Mouse (Mus musculus): ENCODE data around the gene Ptger2. TPM values are rescaled to one million over a fixed set of nuclear protein-coding genes. Genes with fewer than 3 reads are reported as not detected.
A peak's percentile ranks its signal among the peaks of the same experiment; 100 is the strongest.
"Not testable (repeated sequence)": the region's sequence is repeated elsewhere in the genome, so short reads cannot be mapped to it uniquely, and the experiment has no call there.

The Ptger2 gene
- total RNA-seq (2021) = under 1 TPM; 0.25 to 0.27 TPM

DNA sequence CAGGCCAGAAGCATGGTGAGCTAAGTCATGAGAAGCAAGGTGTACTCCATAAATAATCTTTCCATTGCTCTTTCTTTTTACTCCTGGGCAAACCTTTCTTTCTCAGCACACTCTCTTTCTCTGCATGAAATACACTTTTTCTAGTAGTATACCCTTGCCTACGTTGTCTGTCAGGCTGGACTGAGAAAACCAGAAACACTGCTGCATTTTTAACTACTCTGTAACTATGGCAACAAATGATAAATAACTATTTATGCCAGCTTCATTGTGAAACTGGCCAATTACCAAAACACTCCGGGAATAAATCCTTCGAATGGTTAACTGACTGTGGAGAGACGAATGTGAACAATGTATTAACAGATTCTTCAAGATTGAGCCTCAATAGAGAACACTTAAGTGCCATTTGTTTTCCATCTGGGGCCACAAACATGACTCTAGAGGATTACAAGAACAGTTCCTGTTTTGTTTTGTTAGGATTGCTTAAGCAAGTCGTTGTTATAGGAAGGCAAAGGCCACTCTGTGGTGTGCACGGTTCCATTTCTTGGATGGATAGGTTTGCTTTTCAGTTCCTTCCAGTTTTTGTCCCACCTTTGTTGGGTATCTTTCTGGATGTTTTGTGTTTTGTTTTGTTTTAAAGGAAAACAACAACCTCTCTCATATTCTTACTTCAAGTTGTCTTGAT lies at the start of gene Ptger2:
Gene Ptger2 (plus strand): TSS at position 522 of the 682 bp plus-strand sequence.
- intact Hi-C loops (cut with DNase I); DNase-seq (ENCODE audit: low spot score in 2 of 2): not testable (repeated sequence)

DNA sequence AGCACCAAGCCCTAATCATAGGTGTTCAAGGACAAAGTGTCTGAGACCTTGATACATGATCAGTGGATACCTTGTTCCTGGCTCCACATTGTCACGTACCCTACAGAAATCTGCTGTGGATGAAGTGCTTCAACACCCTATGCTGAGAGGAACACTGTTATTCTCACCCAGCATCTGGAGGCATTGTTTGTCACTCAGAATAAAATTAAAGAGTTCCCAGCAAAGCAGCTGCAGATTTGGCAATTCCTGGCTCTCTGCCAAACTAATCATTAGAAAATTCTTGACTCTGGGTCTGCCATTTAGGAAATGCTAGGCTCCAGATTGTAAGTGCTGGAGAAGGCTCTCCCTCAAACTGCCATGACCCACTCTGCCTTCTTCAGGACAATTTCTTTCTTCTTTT lies 27.2 kb upstream of the Ptger2 start:
- DNase-seq (ENCODE audit: low spot score in 2 of 2) = no peak
- intact Hi-C loops (cut with DNase I) = no loop called here

DNA sequence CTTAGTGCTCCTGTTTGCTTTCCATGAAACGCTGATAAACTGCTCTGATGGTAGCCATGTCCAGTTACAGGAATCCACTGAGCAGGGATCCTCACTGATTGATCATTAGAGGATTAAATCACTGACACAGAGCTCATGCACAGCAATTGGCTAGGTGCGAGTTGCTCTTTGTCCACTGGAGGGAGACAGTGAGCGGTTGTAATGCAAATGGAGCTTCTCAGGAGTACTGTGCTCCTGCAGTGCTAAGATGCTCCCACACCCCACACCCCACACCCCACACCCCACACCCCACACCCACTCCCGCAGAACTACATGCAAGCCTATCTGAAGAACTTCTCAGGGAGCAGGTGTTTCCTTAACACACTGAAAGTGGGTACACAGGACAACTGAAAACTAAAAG lies 10.7 kb upstream of the Ptger2 start:
- peak; percentile 54 to 73 for DNase-seq (ENCODE audit: low spot score in 2 of 2)
- intact Hi-C loops (cut with DNase I) = not testable (repeated sequence)

DNA sequence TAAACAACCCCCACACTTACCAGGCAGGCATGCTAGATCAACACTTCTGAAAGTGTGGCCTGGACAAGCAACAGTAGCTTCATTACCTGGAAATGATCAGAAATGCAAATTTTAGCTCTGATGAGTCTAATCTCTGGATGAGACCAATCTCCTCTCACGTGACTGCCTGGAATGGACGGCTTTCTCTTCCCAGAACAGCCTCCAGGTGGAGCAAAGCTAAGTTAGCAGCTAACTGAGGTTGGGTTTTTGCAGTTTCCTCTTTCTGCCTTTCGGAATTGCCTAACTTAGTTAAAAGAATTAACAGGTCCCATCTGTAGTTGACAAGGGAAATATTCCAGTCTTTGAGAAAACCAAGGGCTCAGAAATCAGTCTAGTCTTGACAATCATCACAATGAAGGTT lies 8.1 kb upstream of the Ptger2 start:
- intact Hi-C loops (cut with DNase I) = loop anchor here (2.0 kb wide), 1 partner anchor 163 kb away; no protein-coding TSS in a partner anchor
- no peak for DNase-seq (ENCODE audit: low spot score in 2 of 2)

DNA sequence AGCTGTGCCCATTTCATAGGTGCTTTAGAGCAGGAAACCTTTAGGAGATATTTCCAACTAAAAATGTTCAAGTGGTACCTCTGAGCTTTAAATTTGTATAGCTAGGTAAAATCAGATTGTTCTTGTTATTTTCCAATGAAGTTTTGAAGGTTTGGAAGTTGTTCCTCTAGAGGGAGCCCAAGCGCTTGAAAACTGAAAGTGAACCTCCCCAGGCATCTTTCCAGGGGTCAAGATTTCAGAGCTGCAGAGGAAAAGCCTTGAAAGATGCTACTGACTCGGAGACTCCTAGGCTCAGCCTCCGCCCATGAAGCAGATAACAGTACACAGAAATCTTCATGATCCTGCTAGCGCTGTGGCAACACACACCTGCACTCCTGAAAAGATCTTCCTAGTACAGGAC lies 6.5 kb upstream of the Ptger2 start:
- peak in 1 of 2 experiments; percentile 9 for DNase-seq (ENCODE audit: low spot score in 2 of 2)
- intact Hi-C loops (cut with DNase I) = loop anchor here (2.0 kb wide), 1 partner anchor 161 kb away; no protein-coding TSS in a partner anchor

DNA sequence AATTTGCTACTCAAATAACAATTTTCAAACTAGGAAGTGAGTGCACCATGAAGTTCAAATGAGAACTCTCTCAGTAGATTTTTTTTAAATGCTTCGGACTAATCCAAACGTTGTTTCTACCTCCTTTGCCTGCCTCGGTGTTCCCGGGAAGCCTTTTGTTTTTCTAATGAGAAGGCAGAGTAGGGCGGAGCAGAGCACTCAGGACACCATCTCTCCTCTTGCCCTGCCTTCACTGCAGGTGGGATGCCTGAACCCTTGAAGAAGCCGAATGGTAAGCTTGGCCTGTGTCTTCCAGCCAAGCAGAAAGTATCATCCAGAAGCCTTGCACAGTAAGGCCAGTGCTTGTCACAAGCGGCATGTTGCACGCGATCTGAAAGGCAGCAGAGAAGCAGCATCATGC lies 3.9 kb upstream of the Ptger2 start:
- no peak for DNase-seq (ENCODE audit: low spot score in 2 of 2)
- intact Hi-C loops (cut with DNase I) = no loop called here

DNA sequence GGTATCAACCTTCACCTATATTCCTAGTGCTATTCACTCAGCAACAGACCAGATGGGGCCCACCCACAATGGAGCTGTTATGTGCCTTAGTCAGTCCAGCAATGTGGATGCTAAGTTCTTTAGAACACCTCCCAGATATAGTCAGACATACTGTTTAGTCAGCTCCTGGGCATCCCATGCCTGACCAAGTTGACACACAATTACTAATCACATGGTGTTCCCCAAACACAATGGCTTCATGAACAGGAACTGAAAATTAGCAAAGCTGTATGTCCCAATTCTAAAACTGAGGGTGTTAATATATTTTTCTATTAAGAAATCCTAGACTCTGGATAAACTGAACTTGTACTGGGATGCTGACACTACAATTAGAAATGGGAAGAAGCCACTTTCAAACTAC lies 1.7 kb upstream of the Ptger2 start:
- intact Hi-C loops (cut with DNase I) = no loop called here
- no peak for DNase-seq (ENCODE audit: low spot score in 2 of 2)

DNA sequence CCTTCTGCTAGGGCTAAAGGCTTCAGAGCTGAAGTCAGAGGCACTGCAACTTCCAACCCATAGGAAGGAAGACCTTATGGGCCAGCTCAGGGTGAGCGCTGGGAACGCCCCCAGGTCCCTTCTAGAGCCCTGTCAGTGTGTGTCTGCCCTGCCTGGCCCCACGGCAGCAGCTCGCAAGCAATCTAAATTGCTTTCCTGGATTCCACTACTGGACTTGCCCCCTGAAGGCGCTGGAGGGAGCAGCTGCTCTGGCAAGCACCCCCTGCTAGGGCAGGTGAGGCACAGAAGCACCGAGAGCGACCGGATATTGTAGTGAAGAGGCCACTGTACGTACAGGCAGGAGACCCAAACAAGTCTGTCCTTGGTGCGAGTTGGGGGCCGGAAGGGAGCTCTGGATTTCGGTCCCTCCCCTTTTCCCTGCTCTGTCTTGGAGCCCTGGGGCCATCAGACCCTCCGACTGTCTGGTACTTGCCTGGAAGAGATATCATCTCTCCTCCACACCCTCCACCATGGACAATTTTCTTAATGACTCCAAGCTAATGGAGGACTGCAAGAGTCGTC lies 541 bp downstream of the Ptger2 start:
- intact Hi-C loops (cut with DNase I) = no loop called here
- no peak for DNase-seq (ENCODE audit: low spot score in 2 of 2)

DNA sequence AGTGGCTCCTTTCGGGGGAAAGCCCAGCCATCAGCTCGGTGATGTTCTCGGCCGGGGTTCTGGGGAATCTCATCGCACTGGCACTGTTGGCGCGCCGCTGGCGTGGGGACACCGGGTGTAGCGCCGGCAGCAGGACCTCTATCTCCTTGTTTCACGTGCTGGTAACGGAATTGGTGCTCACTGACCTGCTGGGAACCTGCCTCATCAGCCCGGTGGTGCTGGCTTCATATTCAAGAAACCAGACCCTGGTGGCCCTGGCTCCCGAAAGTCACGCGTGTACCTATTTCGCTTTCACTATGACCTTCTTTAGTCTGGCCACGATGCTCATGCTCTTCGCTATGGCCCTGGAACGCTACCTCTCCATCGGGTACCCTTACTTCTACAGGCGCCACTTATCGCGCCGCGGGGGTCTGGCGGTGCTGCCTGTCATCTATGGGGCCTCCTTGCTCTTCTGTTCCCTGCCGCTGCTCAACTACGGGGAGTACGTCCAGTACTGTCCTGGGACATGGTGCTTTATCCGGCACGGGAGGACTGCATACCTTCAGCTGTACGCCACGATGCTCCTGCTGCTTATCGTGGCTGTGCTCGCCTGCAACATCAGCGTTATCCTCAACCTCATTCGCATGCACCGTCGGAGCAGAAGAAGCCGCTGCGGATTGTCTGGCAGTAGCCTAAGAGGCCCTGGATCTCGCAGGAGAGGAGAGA lies 1.2 kb downstream of the Ptger2 start:
- intact Hi-C loops (cut with DNase I) = no loop called here
- DNase-seq (ENCODE audit: low spot score in 2 of 2) = peak in 1 of 2 experiments; percentile 13

DNA sequence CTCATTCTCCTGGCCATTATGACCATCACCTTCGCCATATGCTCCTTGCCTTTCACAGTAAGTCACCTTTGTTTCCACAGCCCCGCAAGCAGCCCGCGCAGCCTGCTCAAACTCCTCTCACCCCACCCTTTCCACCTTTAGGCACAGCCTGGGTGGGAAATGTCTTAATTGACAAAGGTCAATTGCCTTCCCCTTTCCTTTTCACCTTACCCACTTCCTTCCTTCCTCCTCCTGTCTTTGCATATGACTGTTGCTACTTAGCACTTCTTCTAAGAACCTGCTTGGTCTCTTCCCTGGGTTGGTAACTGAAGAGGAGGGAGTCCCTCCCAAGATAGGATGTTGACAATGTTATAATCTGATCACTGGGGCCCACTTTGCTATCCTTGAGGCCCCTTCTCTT lies 1.8 kb downstream of the Ptger2 start:
- no peak for DNase-seq (ENCODE audit: low spot score in 2 of 2)
- intact Hi-C loops (cut with DNase I) = no loop called here

DNA sequence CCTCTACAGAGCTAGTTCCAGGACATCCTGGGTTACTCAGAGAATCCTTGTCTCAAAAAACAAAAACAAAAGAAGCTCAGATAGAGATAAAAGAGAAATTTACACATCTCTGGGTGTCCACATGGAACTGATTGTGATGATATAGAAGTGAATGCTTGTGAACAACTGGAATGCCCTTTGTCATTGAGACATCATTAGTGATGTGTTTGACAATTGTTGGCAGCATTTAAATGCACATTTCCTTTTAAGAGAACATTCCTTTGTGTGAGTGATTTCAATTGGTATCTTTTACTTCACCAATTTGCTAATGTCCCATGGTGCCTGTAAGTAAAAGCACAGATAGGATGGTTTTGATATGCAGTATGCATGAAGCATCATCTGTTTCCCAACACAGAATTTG lies 6.3 kb downstream of the Ptger2 start:
- no peak for DNase-seq (ENCODE audit: low spot score in 2 of 2)
- intact Hi-C loops (cut with DNase I) = no loop called here

DNA sequence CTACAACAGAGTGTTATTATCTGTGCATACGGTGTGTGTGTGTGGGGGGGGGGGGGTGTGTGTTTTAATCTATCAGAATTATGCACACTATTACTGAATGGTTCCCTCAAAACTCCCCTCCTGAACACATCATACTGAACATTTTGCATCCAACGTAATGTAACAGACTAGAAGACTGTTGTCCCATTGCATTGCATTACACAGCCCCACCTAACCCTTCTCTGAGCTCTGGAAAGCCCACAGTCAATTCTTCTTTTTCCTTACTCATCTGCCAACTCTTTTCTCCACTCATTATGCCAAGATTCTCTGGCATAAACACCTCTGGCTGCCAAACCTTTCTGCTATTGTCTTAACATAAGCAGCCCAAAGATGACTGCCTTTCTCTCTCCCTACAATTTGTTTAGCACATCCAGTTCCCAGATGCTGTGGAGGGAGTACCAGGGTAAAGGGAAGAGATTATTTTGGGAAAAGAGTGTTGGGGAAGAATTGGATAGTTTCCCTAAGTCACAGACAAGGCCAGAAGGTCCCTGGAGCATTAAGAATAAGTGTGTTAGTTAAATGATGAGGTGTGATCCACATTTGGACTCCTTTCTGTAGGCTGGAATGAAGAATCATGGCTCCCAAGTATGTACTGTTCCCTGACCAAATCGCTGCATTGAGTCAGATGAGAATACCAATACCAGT lies 12.2 kb downstream of the Ptger2 start:
- DNase-seq (ENCODE audit: low spot score in 2 of 2) = no peak
- intact Hi-C loops (cut with DNase I) = no loop called here

DNA sequence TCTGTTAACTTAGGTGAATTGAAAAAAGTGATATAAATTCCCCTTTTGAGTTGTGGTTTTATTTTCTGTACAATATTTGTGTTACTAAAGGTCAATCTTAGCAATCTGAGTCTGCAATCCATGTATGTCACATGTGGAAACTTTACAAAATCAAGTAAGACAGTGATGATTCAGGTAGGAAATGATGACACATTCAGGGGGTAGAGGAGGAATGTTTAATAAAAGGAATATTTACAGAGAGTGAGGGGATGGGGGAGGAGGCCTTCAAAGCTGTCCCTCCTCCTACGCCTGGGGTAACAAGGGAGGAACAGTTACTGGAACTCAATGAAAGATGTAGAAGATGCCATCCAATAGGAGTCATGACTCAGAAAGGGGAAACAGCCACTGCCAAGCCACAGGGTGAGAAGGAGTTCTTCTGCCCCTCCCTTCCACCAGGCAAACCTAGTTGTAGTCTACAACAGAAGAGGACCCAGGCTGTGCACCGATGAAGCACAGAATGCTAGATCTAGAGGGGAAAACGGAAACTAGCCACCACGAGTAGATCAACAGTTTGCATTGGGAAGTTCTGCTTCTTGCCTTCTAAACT lies 17.8 kb downstream of the Ptger2 start:
- DNase-seq (ENCODE audit: low spot score in 2 of 2) = no peak
- intact Hi-C loops (cut with DNase I) = no loop called here

DNA sequence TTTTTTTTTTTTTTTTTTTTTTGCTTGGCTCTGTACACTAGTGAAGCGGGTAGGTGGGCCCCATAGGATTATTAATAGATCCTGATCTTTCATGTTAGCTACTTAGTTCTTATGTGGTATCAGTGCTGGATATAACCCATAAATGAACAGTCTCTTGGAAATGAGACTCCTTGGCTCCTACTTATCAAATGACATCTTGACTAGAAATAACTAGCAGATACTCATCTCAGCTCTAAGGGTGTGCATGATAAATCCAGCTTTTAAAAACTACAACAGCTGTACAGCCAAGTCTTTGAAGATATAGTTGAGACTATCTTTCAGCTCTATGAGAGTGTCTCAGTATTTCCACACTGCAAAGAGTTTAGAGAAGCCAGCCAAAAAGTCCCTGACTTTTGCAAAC lies 21.2 kb downstream of the Ptger2 start:
- intact Hi-C loops (cut with DNase I) = no loop called here
- no peak for DNase-seq (ENCODE audit: low spot score in 2 of 2)

DNA sequence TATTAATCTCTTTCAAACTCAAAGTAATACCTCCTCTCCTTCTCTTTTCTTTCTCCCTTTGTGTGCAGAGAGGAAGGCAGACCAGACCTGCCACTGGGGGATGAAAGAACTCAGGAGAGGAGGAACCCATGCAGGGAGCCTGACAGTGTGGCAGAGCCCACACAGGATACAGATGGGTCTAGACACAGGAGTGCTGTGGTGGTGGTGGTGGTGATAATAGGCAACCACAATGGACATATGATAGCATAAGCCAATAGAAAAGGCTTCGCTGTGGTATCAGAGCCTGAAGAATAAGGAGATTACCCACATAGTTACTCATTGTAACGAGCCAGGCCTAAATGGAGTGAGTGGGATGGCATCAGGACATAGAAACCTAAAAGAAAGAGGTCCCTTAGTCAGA lies 23.3 kb downstream of the Ptger2 start:
- DNase-seq (ENCODE audit: low spot score in 2 of 2) = no peak
- intact Hi-C loops (cut with DNase I) = no loop called here

DNA sequence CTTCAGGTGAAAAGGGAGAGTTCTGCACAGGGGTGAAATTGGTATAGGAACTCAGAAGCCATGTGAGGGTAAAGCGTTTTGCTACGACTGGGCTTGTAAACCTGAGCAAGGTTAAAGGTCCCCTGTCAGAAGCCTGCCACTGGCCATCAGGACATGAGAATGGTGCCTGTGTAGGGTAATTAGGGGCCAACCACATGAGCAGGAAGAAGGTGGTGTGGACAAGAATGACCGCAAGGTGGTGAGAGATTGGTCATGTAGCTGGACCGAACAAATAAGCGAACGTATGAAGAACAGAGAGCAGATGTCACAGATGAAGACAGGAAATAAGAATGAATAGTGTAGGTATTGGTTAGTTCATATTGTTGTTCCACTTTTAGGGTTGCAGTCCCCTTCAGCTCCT lies 23.7 kb downstream of the Ptger2 start:
- intact Hi-C loops (cut with DNase I) = no loop called here
- DNase-seq (ENCODE audit: low spot score in 2 of 2) = no peak

DNA sequence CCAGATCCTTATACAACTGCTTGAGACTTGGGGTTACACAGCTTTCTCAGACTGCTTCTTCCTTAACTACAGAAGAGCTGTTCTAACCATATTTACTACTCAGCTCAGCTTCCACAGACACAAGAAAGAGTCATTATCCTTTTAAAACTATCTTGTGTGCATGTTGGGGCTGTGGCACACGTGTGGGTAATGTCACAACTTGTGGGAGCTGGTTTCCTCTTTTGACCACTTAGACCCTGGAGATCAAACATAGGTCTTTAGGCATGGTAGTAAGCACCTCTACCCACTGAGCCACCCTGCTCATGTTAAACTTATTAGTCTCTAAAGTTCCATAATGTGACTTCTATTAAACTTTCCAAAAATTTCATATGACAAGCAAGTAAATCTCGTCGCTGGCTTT lies 33.6 kb downstream of the Ptger2 start:
- no peak for DNase-seq (ENCODE audit: low spot score in 2 of 2)
- intact Hi-C loops (cut with DNase I) = no loop called here

DNA sequence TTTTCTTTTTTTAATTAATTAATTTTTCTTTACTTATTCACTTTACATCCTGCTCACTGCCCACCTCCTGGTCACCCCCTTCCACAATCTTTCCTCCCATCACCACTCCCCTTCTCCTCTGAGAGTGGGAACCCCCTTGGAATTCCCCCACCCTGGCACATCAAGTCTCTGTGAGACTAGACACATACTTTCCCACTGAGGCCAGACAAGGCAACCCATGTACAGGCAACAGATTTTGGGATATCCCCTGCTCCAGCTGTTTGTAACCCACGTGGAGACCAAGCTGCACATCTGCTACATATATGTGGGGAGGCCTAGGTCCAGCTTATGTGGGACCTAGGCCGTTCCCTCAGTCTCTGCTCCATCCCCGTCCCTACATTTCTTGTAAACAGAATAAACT lies 46.3 kb downstream of the Ptger2 start:
- DNase-seq (ENCODE audit: low spot score in 2 of 2) = no peak
- intact Hi-C loops (cut with DNase I) = no loop called here

DNA sequence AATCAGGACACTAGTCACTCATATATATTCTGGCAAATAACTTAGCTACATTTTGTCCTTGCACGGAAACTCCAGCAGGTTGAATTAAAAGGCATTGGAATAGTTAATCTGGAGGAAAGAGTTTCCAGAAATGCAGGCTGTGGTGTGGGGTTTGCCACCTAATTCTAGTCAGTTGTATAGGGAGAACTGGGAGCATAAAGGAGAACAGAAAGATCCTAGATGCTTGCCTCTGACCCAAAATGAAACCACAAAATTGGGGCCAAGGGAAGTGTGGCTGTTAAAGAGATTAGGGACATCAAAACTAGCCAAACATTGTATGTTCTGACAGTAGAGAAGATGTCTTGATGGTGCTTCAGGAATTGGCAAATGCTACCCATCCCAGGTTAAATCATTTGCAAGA lies 48.6 kb downstream of the Ptger2 start:
- DNase-seq (ENCODE audit: low spot score in 2 of 2) = no peak
- intact Hi-C loops (cut with DNase I) = no loop called here

DNA sequence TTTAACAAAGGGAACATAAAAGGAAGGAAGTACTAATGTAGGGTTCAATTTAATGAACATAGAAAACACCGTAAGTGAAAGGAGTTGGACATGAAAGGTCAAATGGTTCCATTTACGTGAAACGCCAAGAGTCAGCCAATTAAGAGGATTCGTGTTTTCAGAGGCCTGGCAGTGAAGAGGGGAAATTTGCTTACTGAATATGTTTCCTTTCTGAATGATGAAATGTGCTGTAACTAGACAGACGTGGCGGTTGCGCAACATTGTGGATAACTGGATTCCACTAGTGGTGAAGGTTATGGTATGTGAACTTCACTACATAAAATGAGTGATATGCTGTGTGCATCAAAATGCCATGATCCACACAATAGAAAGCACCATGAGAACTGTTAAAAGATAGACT lies 50.1 kb downstream of the Ptger2 start:
- DNase-seq (ENCODE audit: low spot score in 2 of 2) = no peak
- intact Hi-C loops (cut with DNase I) = no loop called here

Measured in left cerebral cortex, postnatal 36 days (tissue).